Mouse (Mus musculus) MEL (cell line): ENCODE data around the gene Timm17a. TPM values are rescaled to one million over a fixed set of nuclear protein-coding genes. Genes with fewer than 3 reads are reported as not detected.

Source experiments
- DNase-seq: peaks from one replicate; pipeline ENCODE4 v3.0.0; 2011; ENCODE audit warnings: low read depth, low spot score
- H3K27ac ChIP-seq: 2 replicates; pipeline ENCODE4 v1.5.1; 2012; ENCODE audit warnings: low read depth, mild to moderate bottlenecking, control low read depth, low read length, moderate library complexity; ENCODE audit not compliant: control insufficient read depth
- H3K27me3 ChIP-seq, 2 experiments: fragments of 150-350 bp in 1 of 2; sonication (generic) in 1 of 2; 2 replicates each; pipeline ENCODE4 v1.6.1; 2012; ENCODE audit warnings: low read length in 2 of 2, mild to moderate bottlenecking in 2 of 2, improper control_type of control experiment in 1 of 2, moderate library complexity in 1 of 2; ENCODE audit not compliant: insufficient read depth in 2 of 2, control insufficient read depth in 1 of 2
- H3K36me3 ChIP-seq, 2 experiments: 2 replicates each; pipeline ENCODE4 v1.6.1; 2012 to 2014; ENCODE audit warnings: low read length in 2 of 2, improper control_type of control experiment in 1 of 2, inconsistent platforms in 1 of 2, mild to moderate bottlenecking in 1 of 2; ENCODE audit not compliant: insufficient read depth in 2 of 2, control insufficient read depth in 1 of 2
- H3K4me1 ChIP-seq, 2 experiments: fragments of 150-350 bp in 1 of 2; sonication (generic) in 1 of 2; 2 replicates each; pipeline ENCODE4 v1.6.1; 2012; ENCODE audit warnings: low read length in 2 of 2, improper control_type of control experiment in 1 of 2, mild to moderate bottlenecking in 1 of 2; ENCODE audit not compliant: insufficient read depth in 2 of 2, control insufficient read depth in 1 of 2
- H3K4me3 ChIP-seq, 2 experiments: fragments of 150-350 bp in 1 of 2; sonication (generic) in 1 of 2; 2 replicates each; pipeline ENCODE4 v1.5.1; 2012; ENCODE audit warnings: low read depth in 2 of 2, low read length in 2 of 2, mild to moderate bottlenecking in 2 of 2, moderate library complexity in 2 of 2, control low read depth in 1 of 2, improper control_type of control experiment in 1 of 2; ENCODE audit not compliant: control insufficient read depth in 1 of 2, insufficient read depth in 1 of 2
- H3K79me2 ChIP-seq: 2 replicates; pipeline ENCODE4 v1.6.1; 2012; ENCODE audit warnings: mild to moderate bottlenecking, low read length, moderate library complexity; ENCODE audit not compliant: control insufficient read depth, poor library complexity, insufficient read depth
- H3K9ac ChIP-seq: 2 replicates; pipeline ENCODE4 v1.6.1; 2012; ENCODE audit warnings: low read depth, mild to moderate bottlenecking, control low read depth, low read length, moderate library complexity; ENCODE audit not compliant: control insufficient read depth, poor library complexity, severe bottlenecking
- H3K9me3 ChIP-seq: fragments of 150-350 bp; sonication (generic); replicated peaks from 2 replicates; pipeline ENCODE4 v1.6.1; 2012; ENCODE audit warnings: mild to moderate bottlenecking, low read length, improper control_type of control experiment, moderate library complexity; ENCODE audit not compliant: insufficient read depth
- CHD2 ChIP-seq: IDR thresholded peaks from 2 replicates; pipeline ENCODE4 v1.6.1; 2011; ENCODE audit warnings: low read length, improper control_type of control experiment
- CTCF ChIP-seq, 3 experiments: IDR thresholded peaks in 2 of 3; conservative IDR thresholded peaks in 1 of 3; 2 replicates each; pipeline ENCODE4 v1.5.1; 2011 to 2012; ENCODE audit warnings: low read length in 3 of 3, low read depth in 2 of 3, mild to moderate bottlenecking in 2 of 3, improper control_type of control experiment in 1 of 3, inconsistent platforms in 1 of 3, mixed read lengths in 1 of 3, moderate library complexity in 1 of 3; ENCODE audit not compliant: control insufficient read depth in 1 of 3, insufficient read depth in 1 of 3, poor library complexity in 1 of 3, severe bottlenecking in 1 of 3
- E2F4 ChIP-seq: IDR thresholded peaks from 2 replicates; pipeline ENCODE4 v1.6.1; 2011; ENCODE audit warnings: low read depth, low read length, improper control_type of control experiment, borderline replicate concordance
- EP300 ChIP-seq, 2 experiments: IDR thresholded peaks; 2 replicates each; pipeline ENCODE4 v1.6.1; 2011; ENCODE audit warnings: improper control_type of control experiment in 2 of 2, low read length in 2 of 2, low read depth in 1 of 2, mild to moderate bottlenecking in 1 of 2
- GATA1 ChIP-seq: IDR thresholded peaks from 2 replicates; pipeline ENCODE4 v1.6.1; 2011; ENCODE audit warnings: low read depth, low read length, improper control_type of control experiment
- JUND ChIP-seq: IDR thresholded peaks from 2 replicates; pipeline ENCODE4 v1.6.1; 2011; ENCODE audit warnings: low read depth, mild to moderate bottlenecking, improper control_type of control experiment, low read length
- KAT2A ChIP-seq: conservative IDR thresholded peaks from 2 replicates; pipeline ENCODE4 v1.6.1; 2012; ENCODE audit warnings: low read depth, low read length, improper control_type of control experiment, inconsistent platforms
- MAX ChIP-seq: IDR thresholded peaks from 2 replicates; pipeline ENCODE4 v1.6.1; 2011; ENCODE audit warnings: low read length, improper control_type of control experiment
- MEF2A ChIP-seq: IDR thresholded peaks from 2 replicates; pipeline ENCODE4 v1.6.1; 2014; ENCODE audit warnings: low read depth, mild to moderate bottlenecking, inconsistent platforms, low read length, improper control_type of control experiment; ENCODE audit not compliant: poor library complexity, insufficient replicate concordance, severe bottlenecking; ENCODE audit errors: extremely low read depth
- NRF1 ChIP-seq: IDR thresholded peaks from 2 replicates; pipeline ENCODE4 v1.6.1; 2014; ENCODE audit warnings: low read depth, mild to moderate bottlenecking, inconsistent platforms, low read length, improper control_type of control experiment, moderate library complexity; ENCODE audit not compliant: poor library complexity, insufficient read depth, severe bottlenecking
- RCOR1 ChIP-seq: IDR thresholded peaks from 2 replicates; pipeline ENCODE4 v1.6.1; 2012; ENCODE audit warnings: low read depth, mild to moderate bottlenecking, inconsistent platforms, low read length, improper control_type of control experiment
- TBP ChIP-seq: IDR thresholded peaks from 2 replicates; pipeline ENCODE4 v1.8.0; 2011; ENCODE audit warnings: low read depth, low read length, improper control_type of control experiment
- UBTF ChIP-seq: IDR thresholded peaks from 2 replicates; pipeline ENCODE4 v1.6.1; 2012; ENCODE audit warnings: low read depth, mild to moderate bottlenecking, inconsistent platforms, low read length, improper control_type of control experiment, moderate library complexity, borderline replicate concordance; ENCODE audit not compliant: insufficient read depth
- USF2 ChIP-seq, 2 experiments: IDR thresholded peaks; 2 replicates each; pipeline ENCODE4 v1.6.1; 2011 to 2012; ENCODE audit warnings: improper control_type of control experiment in 2 of 2, low read length in 2 of 2, borderline replicate concordance in 1 of 2, inconsistent platforms in 1 of 2, low read depth in 1 of 2, mild to moderate bottlenecking in 1 of 2; ENCODE audit not compliant: insufficient read depth in 1 of 2
- ZC3H11A ChIP-seq: IDR thresholded peaks from 2 replicates; pipeline ENCODE4 v1.6.1; 2012; ENCODE audit warnings: low read depth, mild to moderate bottlenecking, inconsistent platforms, low read length, improper control_type of control experiment
- ZMIZ1 ChIP-seq: IDR thresholded peaks from 2 replicates; pipeline ENCODE4 v1.6.1; 2012; ENCODE audit warnings: low read depth, mild to moderate bottlenecking, inconsistent platforms, low read length, improper control_type of control experiment, moderate library complexity
- polyA plus RNA-seq, 2 experiments: library from polyadenylated mRNA; stranded (reverse) in 1 of 2; unstranded in 1 of 2; fragments of >175 nt in 1 of 2; fragments of >200 nt in 1 of 2; gene quantifications; 2 replicates each; pipeline versions ENCODE4 v1.2.1 to v1.2.4; 2012; ENCODE audit warnings: low replicate concordance in 2 of 2, low read depth in 1 of 2; ENCODE audit not compliant: insufficient read length in 2 of 2, insufficient read depth in 1 of 2, missing spikeins in 1 of 2
- total RNA-seq: library from RNA; depleted of rRNA; stranded (reverse); fragments of 300-350 nt; gene quantifications from 2 replicates; pipeline ENCODE4 v1.2.3, GENCODE M21; 2012

Gene Timm17a
- total and polyA plus RNA-seq, 3 experiments, result 177 to 315 TPM; not detected in 1

- Histone ChIP-seq H3K9ac (no peak within 1 kb of the TSS), H3K4me3 (no peak within 1 kb of the TSS), H3K9me3 (no peaks in the 10 kb centered on the region), H3K27me3 (no peaks in the 10 kb centered on the region), H3K36me3 (no peaks in the 10 kb centered on the region; a peak in 1 of 4 replicates), H3K79me2 (no peaks in the 10 kb centered on the region), H3K27ac (no peak within 1 kb of the TSS), H3K4me1 (no peaks in the 10 kb centered on the region)
- no peak for DNase-seq
- TF ChIP-seq JUND (no peak), GATA1 (no peak), TBP (no peak)
These were observed 55.0 kb downstream of the Timm17a start, which contains the start of gene Elf3 for GRCm38 (mm10) chr1:135258380-135259127. TSS of gene Elf3 (minus strand) at chr1:135258568.

DNA sequence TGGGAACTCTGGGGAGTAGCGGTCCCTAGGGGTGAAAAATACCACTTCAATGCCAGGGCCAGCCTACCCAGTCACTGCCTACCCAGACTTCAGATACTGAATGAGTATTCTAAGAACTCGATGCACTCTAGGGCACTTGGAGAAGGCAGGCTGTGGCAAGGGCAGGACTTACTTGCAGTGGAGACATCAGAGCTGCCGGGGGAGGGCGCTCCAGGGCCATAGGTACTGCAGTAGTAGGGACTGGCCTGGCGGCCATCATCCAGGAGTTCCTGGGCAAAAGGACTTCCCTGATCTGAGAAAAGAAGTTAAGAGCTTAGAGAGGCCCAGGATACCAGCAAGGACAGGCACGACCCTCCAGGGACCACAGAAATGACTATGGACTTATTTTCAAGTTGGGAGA is 57.3 kb downstream of the Timm17a start:
- H3K4me3 ChIP-seq, result no peak overlapping the region
- no peak overlapping the region for H3K9ac ChIP-seq
- no peak for TF ChIP-seq MAX
- TF ChIP-seq CTCF (IDR thresholded peaks at IDR 0.05 in 2 of 3, conservative IDR thresholded peaks at IDR 0.05 in 1 of 3; ENCODE audit: control insufficient read depth in 1 of 3, insufficient read depth in 1 of 3, low read depth in 2 of 3, low read length in 3 of 3, poor library complexity in 1 of 3, severe bottlenecking in 1 of 3), result peak in 2 of 3 experiments; percentile 28 to 31; a peak in 3 of 6 replicates
- no peaks in the 10 kb centered on the region for H3K9me3 ChIP-seq
- H3K27ac ChIP-seq, result no peak overlapping the region
- peaks cover 0 to 5% of the 10 kb centered on the region in 2 experiments; a peak in 2 of 4 replicates for H3K36me3 ChIP-seq
- H3K79me2 ChIP-seq, result no peaks in the 10 kb centered on the region
- H3K4me1 ChIP-seq, result peaks cover 2 to 8% of the 10 kb centered on the region in 2 experiments; a peak in 3 of 4 replicates
- DNase-seq, result peak; percentile 23
- no peaks in the 10 kb centered on the region for H3K27me3 ChIP-seq

- TF ChIP-seq GATA1 (peak; percentile 42; the same call in 1 of the 2 replicates), MAX (no peak), RCOR1 (0 out of 2 replicates have a peak, but pooled peaks have one; percentile 14)
- TF ChIP-seq, all 39 proteins: peak for 2
- no peak overlapping the region for H3K9ac ChIP-seq
- H3K27ac ChIP-seq, result no peak overlapping the region
- H3K4me3 ChIP-seq, result no peak overlapping the region
- peak; percentile 42 for DNase-seq
- H3K36me3 ChIP-seq, result peaks cover 0 to 19% of the 10 kb centered on the region in 2 experiments; a peak in 2 of 4 replicates
- H3K79me2 ChIP-seq, result no peaks in the 10 kb centered on the region
- H3K27me3 ChIP-seq, result no peaks in the 10 kb centered on the region
- H3K9me3 ChIP-seq, result no peaks in the 10 kb centered on the region
- peaks cover 7 to 32% of the 10 kb centered on the region in 2 experiments for H3K4me1 ChIP-seq
These were observed 60.7 kb downstream of the Timm17a start for GRCm38 (mm10) chr1:135252854-135253253.

DNA sequence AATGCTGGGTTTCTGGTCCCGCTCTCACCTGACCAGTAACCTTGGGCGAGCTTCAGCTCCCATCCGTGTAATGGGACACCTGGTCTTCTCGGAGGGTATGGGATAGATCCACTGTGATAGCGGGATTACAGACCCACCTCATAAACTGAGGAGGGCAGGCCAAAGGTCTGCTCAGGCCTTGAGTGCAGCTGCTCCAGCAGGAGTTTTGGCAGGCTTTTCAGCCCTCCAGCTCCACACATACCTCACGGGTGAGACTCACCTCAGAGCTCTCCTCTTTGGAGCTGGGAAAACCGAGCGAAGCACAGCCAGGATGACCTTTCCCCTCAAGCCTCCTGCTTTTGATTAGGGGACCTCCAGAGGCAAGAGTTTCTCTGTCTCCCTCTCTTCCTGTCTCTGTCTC is 62.2 kb downstream of the Timm17a start:
- Histone ChIP-seq H3K4me3 (no peak overlapping the region), H3K79me2 (no peaks in the 10 kb centered on the region), H3K36me3 (peaks cover 0 to 19% of the 10 kb centered on the region in 2 experiments; a peak in 2 of 4 replicates), H3K9ac (no peak overlapping the region), H3K9me3 (no peaks in the 10 kb centered on the region), H3K27me3 (no peaks in the 10 kb centered on the region), H3K27ac (no peak overlapping the region), H3K4me1 (peaks cover 7 to 32% of the 10 kb centered on the region in 2 experiments)
- no peak for DNase-seq
- TF ChIP-seq UBTF (no peak), ZMIZ1 (no peak), ZC3H11A (no peak), GATA1 (no peak), JUND (no peak), USF2 (IDR thresholded peaks at IDR 0.05; ENCODE audit: borderline replicate concordance in 1 of 2, insufficient read depth in 1 of 2, low read depth in 1 of 2, low read length in 2 of 2) (no peak), EP300 (IDR thresholded peaks at IDR 0.05; ENCODE audit: low read depth in 1 of 2, low read length in 2 of 2) (no peak), NRF1 (no peak), E2F4 (no peak), MEF2A (no peak), TBP (no peak), CHD2 (no peak), KAT2A (no peak), CTCF (IDR thresholded peaks at IDR 0.05 in 2 of 3, conservative IDR thresholded peaks at IDR 0.05 in 1 of 3; ENCODE audit: control insufficient read depth in 1 of 3, insufficient read depth in 1 of 3, low read depth in 2 of 3, low read length in 3 of 3, poor library complexity in 1 of 3, severe bottlenecking in 1 of 3) (no peak)
